Mouse (Mus musculus) left cerebral cortex, postnatal 14 days (tissue): ENCODE data around the gene Zfp384. TPM values are rescaled to one million over a fixed set of nuclear protein-coding genes. Genes with fewer than 3 reads are reported as not detected.
A peak's percentile ranks its signal among the peaks of the same experiment; 100 is the strongest.

Source experiments
- DNase-seq, 2 experiments: peaks; one replicate each; pipeline ENCODE4 v3.0.0; 2021 to 2022; ENCODE audit warnings: low spot score in 2 of 2, mixed read lengths in 1 of 2
- intact Hi-C: fragments of 180-260 bp; cut with DNase I; formaldehyde crosslinking; loops from one replicate; pipeline ENCODE4 v1.15.1; 2025
- long read RNA-seq, 2 experiments: library from polyadenylated mRNA; stranded (forward); transcript quantifications; one replicate each; pipeline ENCODE4 v2.0.0; 2021
- total RNA-seq, 2 experiments: library from RNA; stranded (reverse); gene quantifications; 2 replicates each; pipeline ENCODE4 v1.2.3; 2021

Gene Zfp384
- 10 to 100 TPM; 41.7 to 42.6 TPM for total RNA-seq
- long read RNA-seq, experiment 1, partial matches to known transcripts: 14 of 39 reads
- long read RNA-seq, experiment 1, other reads (novel, unspliced or antisense): 15 of 39 reads
- long read RNA-seq, experiment 2, partial matches to known transcripts: 9 of 28 reads
- long read RNA-seq, experiment 2, other reads (novel, unspliced or antisense): 17 of 28 reads

DNA sequence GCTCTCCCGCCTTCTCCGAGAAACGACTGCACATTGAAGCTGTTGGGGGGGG lies at the start of gene Zfp384:
Zfp384 (plus strand) TSS at position 17 of the 52 bp plus-strand sequence.
- intact Hi-C loops: loop anchor here (1.0 to 5.0 kb wide), 2 partner anchors 30 to 77 kb away; partner anchors contain the start of genes Ing4 and Mlf2
- DNase-seq: no peak

DNA sequence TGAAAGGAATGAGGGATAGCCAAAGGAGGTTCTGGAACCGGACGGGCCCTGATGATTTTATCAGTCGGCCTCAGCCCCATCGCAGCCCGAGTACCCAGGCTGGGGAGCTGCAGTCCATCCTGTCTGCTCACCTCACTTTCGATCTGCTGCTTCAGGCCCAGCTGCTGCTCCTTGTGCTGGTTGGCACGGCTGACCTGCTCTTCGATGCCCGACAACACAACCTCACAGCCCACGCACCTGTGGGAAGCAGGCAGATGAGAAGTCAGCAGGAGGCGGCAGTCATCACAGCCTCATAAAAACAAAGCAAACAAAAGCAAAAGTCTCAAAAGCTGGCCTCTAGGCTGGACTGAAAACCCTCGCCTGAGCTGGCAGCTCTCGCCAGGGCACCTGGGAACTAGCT lies 49.0 kb upstream of the Zfp384 start:
- intact Hi-C loops: no loop called here
- DNase-seq: no peak

DNA sequence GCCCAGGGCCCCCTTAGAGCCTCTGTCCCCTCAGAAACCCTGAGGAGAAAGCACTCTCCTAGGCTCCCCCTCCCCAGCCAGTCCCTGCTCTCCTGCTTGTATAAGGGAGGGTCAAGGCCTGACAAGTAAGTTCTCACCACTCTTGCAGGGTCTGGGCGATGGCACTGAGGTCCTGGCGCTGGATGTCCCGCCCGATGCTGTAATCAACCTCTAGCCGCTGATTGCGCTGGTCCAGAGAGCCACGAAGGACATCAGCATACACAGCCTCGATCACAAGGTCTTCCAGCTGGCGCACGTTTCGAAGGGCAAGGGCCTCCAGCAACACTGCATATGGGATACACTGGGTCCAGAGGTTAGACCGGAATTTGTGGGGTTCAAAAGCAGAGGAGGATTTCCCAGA lies 47.9 kb upstream of the Zfp384 start:
- intact Hi-C loops: no loop called here
- DNase-seq: no peak

DNA sequence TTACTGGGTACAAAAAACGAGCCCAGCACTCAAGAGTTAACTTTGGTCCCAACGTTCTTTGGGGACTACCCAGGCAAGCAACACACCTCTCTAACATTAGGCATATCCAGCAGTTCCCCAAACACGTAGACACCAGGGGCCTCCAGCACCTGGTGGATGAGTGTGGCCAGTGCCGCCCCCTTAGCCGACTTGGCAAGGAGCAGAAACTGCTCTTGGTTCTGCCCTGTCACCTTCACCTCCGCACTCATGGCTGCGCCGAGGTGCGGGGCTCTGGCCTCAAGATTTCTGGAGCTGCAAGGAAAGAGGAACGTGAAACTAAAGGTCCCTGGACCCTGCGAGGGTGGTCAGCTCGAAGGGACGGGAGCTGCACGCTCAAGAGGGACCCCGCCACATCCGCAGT lies 44.3 kb upstream of the Zfp384 start:
- no peak for DNase-seq

DNA sequence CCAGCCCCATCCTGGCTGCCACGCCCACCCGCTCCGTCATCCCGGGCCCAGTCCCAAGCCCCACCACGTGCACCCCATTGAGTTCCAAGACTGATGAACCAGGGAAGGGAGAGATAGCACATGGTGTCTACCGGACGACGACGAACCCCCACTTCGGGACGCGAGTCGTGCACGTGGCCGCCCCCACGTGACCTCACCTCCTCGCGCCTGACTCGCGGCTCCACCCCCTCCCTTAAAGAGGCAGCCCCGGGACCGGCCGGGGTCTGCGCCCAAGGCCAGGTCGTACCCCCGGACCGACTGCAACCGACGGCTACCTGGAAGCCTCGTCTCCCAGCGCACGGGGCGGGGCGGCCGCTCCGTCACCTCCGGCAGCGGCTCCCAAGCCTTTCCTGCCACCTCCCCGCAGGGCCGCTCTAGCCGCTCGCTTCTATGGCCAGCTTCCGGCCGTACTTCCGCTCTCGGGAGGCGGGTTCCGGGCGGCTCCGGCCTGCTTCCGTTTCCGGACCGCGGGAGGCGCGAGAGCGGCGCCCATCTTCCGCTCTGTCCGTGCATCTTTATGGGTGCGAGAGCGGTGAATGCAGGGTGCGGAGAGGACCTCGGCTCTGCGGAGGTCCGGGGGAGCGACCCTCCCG lies 43.7 kb upstream of the Zfp384 start, which contains the start of gene Cops7a:
Cops7a (minus strand) TSS at position 451 of the 632 bp plus-strand sequence.
- intact Hi-C loops: no loop called here
- peak; percentile 94 for DNase-seq

More for the DNA sequence above, 44.3 kb upstream of the Zfp384 start:
- intact Hi-C loops: no loop called here

DNA sequence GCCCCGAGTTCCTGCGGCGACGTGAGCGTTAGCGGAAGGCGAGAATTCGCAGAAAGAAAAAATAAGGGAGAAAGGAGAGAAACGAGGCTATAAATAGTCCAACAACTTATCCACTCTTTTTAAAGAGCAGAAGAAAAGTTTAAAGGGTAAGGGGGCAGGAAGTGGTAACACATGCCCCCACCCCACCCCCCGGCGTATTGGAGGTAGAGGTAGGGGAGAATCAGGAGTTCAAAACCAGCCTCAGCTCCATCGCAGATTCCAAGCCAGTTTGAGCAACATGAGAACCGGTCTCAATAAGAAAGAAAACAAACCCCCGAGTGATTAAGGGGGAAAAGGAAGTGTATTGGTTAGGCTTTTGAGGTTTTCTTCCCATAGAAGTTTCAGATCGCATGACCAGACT lies 43.2 kb upstream of the Zfp384 start:
- DNase-seq: no peak
- intact Hi-C loops: no loop called here

DNA sequence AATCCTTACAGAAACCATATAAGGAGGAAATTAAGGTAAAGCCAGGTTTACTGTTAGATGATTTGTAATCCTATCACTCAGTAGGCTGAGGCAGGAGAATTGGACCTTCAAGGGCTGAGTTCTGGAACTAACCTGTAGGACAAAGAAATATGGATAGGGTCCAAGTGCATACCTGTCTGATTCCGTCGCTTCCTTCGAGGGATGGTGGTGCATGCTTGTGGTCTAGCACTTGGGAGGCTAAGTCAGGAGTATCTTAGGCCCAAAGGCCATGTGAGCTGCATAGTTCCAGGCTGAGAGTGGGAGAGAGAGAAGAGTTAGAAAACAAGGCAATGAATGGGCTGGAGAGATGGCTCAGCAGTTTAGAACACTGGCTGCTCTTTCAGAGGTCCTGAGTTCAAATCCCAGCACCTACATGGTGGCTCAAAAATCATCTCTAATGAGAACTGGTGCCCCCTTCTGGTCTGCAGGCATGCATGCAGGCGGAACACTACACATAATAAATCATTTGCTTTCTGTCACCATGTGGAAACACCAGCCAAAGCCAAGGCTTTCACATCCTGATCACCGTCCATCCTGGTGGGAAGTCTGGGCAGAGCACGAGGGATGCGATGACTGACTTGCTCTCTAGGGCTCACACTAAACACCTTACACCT lies 42.4 kb upstream of the Zfp384 start:
- no peak for DNase-seq
- intact Hi-C loops: no loop called here

DNA sequence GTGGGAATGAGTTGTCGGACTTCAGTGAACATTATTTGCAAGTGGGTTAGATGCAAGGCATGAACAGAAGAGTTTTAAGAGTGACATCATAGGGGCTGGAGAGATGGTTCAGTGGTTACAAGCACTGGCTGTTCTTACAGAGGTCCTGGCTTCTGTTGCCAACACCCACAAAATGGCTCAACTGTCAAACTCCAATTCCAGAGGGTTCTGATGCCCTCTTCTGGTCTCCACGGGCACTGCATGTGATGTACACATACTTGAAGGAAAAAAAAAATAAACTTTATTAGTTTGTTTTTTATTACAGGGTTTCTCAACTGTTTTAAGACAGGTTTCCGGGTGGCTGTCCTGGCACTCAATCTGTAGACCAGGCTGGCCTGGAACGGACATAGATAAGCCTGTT lies 41.2 kb upstream of the Zfp384 start:
- intact Hi-C loops: no loop called here
- DNase-seq: peak; percentile 53 to 54

DNA sequence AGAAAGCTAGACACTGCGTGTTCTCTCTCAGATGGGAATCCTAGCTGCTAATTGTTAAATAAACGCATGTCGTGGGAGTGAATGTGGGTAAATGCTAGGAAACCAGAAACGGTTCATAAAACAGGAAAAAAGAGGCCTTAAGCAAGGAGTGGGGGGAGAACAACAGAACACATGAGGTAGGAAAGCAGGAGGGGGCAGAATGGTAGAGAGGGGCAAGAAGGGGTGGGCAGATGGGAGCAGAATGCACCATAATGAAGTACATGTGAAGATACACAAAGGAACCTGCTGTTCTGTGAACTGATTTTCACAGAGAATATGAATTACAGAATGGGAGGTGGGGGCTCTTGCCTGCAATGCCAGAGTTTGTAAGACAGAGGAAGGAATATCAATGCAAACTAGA lies 16.7 kb upstream of the Zfp384 start:
- intact Hi-C loops: no loop called here

DNA sequence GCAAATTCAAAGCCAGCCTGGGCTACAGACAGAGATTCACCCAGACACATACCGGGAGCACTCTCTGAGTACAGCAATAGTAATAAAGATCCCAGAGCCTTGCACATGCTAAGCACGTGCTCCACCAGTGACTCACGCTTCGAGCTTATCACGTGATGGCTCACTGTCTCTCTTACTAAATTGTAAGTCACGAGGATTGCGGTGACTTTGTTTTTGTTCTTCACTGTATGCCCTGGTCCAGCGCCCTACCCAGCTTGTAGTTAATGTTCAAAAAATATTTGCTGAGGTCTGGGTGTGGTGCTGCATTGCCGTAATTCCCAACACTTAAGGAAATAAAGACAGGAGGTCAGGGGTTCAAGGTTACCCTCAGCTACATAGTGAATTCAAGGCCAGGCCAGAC lies 15.6 kb upstream of the Zfp384 start:
- intact Hi-C loops: no loop called here
- no peak for DNase-seq

More for the DNA sequence above, 16.7 kb upstream of the Zfp384 start:
- peak in 1 of 2 experiments; percentile 67 for DNase-seq

DNA sequence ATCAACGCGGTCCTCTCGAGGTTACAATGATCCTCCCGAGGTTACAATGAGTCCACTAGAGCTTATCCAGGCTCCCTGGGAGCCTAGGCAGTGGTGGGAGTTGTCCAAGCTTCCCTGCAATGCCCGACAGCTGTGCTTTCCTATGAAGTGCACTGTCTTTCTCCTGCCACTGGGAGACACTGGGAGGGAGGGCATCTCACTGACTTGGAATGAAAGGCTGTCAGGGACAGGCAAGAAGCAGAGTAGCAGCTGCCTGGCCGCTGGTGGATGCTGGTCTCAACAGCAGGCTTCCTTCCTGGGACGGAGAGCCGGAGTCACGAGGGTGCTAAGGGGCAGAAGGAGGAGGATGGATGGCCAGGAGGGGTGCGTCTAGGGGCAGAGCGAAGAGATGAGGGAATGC lies 15.1 kb upstream of the Zfp384 start:
- peak; percentile 30 to 58 for DNase-seq
- intact Hi-C loops: no loop called here

DNA sequence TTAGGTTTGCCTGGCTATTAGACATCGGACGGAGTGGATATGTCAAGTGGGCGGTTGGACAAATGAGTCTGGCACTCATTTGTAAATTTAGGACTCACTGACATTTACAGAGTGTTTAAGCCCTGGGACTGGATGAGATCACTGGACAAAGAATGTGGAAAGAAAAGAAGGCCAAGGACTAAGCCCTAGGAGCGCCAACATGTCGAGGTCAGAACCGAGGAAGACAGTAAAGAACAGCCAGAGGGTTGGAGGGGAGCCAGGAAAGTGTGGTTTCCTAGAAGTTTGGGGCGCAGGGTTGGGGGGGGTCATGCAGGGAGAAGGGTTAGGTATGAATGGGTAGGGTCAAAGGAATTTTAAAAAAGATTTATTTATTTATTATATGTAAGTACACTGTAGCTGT lies 13.7 kb upstream of the Zfp384 start:
- DNase-seq: no peak
- intact Hi-C loops: no loop called here

DNA sequence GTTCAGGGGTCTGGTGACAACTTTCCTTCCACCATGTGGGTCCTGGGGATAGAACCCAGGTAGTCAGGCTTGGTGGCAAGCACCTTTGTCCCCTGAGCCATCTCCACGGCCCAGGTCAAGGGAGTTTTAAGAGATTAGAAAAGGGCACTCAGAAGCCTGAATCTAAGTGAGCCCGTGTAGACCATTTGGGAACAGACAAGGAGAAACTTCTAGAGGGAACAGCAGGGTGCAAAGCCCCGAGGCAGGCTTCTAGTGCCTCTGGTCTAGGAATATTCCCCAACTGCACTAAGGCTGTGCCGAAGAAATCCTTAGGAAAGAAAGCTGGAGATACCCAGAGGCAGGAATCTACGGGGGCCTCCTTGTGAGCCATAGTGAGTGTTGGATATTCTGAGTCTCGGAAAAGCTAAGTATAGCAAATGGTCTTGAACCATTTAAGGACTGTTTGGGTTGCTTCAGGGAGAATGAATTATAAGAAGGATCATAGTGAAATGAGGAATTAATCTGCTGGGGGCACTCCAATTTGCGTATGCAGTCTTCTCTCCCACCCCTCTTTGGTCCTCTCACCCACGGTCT lies 13.0 kb upstream of the Zfp384 start:
- no peak for DNase-seq
- intact Hi-C loops: no loop called here

DNA sequence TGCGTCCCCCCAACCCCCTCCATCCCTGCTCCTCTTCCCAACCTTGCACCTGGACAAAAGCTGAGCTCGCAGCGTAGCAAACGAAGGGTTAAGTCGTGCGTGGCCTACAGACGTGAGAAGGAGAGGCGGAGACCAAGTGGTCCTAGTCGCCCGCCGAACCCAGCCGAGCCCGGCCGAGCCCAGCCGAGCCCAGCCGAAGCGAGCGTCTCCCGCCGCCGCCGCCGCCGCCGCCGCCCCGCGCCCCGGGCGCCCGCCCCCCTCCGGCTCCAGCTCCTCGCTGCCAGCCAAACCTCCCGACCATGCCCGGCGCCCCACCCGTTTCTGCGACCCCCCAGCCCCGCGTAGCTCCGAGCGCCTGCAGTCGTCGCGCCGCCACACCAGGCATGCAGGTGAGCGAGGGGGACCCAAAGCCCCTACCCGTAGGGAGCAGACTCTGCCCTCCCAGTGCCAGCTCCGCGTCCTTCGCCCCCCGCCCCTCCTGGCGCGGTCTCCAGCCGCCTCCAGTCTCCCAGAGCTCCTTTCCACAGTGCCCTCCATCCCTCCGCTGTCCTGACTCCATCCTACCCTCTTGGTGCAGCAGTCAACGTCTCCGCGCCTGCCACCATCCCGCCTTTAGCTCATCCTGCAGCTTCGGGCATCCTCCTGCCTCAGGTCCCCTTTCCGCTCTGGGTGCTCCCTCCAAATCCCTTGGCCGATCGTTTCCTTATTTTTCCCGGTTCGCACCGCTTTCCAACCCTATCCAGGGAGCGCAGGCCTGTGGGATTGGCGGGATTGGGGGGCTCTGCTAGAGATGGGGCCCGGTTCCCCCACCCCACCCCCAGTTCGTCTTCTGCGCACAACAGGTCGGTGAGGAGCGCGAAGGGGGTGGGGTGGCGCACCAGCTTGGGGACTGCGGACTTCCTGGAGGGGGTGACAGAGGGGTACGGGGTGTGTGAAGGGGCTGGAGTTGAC lies 12.1 kb upstream of the Zfp384 start, which contains the start of gene Pianp:
Pianp (plus strand) TSS at position 144 of the 951 bp plus-strand sequence.
- DNase-seq: peak; percentile 79 to 88
- intact Hi-C loops: no loop called here

DNA sequence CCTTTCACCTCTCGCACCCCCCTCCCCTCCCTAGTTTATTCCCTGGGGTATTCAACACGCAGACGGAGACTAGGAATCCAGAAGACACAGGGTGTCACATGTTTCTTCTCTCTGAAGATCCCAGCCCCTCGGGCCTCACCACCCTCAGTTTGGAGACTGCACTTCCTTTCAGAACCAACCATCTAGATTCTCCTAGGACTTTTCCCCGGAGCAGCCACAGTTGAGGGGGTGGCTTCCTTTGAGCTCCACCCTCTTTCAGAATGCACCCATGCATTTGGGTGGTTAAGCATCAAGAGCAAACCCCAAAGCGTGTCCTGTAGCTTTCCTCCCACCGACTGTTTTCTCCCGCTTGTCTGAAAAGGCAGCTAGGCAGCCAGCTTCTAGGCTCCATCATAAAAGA lies 10.9 kb upstream of the Zfp384 start:
- intact Hi-C loops: no loop called here
- peak; percentile 72 to 78 for DNase-seq

DNA sequence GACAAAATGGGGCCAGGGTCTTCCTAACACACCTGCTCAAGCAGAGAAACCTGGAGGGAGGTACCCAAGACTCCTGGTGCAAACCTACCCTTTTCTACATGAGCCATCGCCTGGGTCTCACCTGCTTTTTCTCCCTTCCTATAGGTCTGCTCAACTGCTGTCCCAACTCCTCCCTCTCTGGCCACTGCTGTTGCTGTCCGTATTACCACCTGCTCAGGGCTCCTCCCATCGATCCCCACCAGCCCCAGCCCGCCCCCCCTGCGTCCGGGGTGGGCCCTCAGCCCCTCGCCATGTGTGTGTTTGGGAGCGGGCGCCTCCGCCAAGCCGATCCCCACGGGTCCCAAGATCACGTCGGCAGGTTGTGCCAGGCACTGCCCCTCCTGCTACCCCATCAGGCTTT lies 9.9 kb upstream of the Zfp384 start:
- intact Hi-C loops: no loop called here
- no peak for DNase-seq

DNA sequence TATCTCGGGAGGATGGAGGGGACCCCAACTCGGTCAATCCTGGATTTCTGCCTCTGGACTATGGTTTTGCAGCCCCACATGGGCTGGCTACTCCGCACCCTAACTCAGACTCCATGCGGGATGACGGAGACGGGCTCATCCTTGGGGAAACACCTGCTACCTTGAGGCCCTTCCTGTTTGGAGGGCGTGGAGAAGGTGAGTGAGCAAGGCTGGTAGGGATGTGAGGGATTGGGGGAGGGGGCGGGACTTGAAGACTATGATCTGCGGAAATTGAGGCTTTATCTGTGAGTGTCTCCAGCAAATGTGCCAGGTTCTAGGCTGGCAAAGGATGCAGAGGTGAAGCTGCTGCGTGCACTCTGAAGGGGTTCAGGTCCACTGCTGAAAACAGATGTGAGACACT lies 9.4 kb upstream of the Zfp384 start:
- DNase-seq: no peak
- intact Hi-C loops: no loop called here

DNA sequence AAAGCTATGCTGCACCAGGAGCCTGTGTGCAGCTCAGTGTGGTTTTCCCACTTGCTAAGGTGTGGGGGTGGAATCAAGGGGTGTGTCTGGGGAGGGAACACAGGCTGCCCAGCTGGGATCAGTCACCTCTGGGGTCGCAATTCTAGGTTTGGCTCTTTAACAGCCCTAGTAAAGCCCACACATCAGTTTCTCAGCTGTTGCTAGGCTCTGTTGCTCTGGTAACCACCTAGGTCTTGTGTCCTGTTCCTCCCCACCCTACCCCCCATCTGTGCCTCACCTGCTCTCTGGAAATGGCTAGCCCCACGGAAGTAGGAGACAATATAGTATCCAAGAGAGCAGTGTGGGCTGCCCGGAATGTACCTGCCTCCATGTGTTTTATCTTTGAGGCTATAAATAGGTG lies 5.2 kb upstream of the Zfp384 start:
- intact Hi-C loops: no loop called here
- no peak for DNase-seq

DNA sequence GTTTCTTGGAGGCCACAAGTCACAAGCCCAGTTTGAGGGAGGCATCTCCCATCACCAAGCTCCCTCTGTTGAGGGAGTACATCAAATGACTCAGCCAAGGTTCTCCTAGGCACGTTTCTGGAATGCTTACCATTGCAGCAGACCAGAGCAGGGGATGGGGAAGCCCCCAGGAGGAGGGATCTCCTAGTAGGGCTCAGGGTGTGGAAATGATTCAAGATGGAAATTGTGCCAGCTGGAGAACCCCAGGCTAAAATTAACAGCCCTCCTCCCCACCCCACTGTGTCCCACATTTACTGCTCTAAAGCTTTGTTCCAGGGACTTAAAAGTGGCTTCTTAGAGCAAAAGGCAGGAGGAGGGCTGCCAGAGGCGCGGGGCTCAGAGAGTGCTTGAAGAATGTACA lies 3.9 kb upstream of the Zfp384 start:
- intact Hi-C loops: loop anchor here (5.0 kb wide), 1 partner anchor 73 kb away; the partner anchor contains the start of gene Mlf2
- DNase-seq: peak; percentile 59 to 80

DNA sequence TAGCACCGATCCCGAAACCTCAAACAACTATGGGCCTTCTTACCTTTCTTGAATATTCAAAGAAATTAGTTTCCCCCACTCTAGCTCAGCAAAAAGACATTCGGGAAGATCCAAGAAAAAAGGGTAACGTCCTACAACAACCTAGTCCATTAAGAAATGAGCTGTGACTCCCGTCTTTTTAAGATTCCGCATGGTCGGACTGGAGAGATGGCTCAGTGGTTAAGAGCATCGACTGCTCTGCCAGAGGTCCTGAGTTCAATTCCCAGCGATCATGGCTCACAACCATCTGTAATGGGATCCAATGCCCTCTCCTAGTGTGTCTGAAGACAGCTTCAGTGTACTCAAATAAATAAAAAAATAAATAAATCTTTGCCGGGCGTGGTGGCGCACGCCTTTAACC lies 885 bp upstream of the Zfp384 start:
- no peak for DNase-seq
- intact Hi-C loops: loop anchor here (5.0 kb wide), 1 partner anchor 76 kb away; the partner anchor contains the start of gene Mlf2
